Mouse (Mus musculus): ENCODE measurements around the gene Cyp8b1. TPM values are rescaled to one million over a fixed set of nuclear protein-coding genes. Genes with fewer than 3 reads are reported as not detected.

Cyp8b1 gene
- polyA plus RNA-seq, 1 experiment: 0.77 TPM

GRCm38 (mm10) chr9:121880840-121881239, 35.3 kb downstream of the Cyp8b1 start:
- H3K27ac ChIP-seq (ENCODE audit: control insufficient read depth, insufficient read depth, low read depth, low read length, poor library complexity): no peak overlapping the region
- TF ChIP-seq CTCF (IDR thresholded peaks at IDR 0.05; ENCODE audit: control insufficient read depth, insufficient read depth, low read length) (peak; percentile 88), POLR2A (IDR thresholded peaks at IDR 0.05; ENCODE audit: borderline replicate concordance, control insufficient read depth, low read depth, low read length) (no peak)
- 4% methylated on average over 14 of the region's 14 CpGs for WGBS
- H3K4me1 ChIP-seq (ENCODE audit: control insufficient read depth, insufficient read depth, low read length): peaks cover 3% of the 10 kb centered on the region; the same call in 1 of the 2 replicates
- H3K4me3 ChIP-seq (replicated peaks; ENCODE audit: control insufficient read depth, low read depth, low read length): no peak overlapping the region

DNA sequence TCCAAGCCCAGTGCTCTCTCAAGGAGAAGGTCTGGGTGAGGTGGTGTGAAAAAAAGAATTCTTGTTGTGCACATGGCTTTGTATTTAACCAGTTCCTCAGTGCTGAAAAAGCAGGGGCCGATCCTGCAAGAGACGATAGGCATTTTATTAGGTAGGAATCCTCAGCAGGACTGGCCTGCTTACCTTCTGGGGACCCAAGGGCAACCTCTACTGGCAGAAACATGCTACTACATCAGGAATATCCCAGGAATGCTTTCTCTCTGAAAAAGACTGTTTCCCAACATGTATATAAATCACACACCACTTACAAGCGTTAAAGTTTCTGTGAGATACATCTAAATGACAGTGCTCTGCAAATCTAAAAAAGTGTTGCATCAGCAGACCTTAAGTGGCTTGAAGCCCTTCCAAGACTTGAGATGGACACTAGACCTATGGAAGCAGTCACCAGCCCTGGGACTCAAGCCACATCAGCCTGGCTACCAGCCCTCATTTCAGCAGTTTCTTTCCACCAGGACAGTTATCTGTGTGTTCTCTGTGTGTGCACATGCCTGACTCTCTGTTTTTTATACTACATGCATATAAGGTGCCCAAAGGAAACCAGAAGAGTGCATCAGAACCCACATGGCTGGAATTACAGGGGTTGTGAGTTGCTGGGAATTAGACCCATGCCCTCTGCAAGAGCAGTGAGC, 38.9 kb downstream of the Cyp8b1 start:
- WGBS: 27% methylated on average over 3 of the region's 3 CpGs
- peaks cover 3% of the 10 kb centered on the region; the same call in 1 of the 2 replicates for H3K4me1 ChIP-seq (ENCODE audit: control insufficient read depth, insufficient read depth, low read length)
- TF ChIP-seq POLR2A (IDR thresholded peaks at IDR 0.05; ENCODE audit: borderline replicate concordance, control insufficient read depth, low read depth, low read length): no peak
- TF ChIP-seq CTCF (IDR thresholded peaks at IDR 0.05; ENCODE audit: control insufficient read depth, insufficient read depth, low read length): peak; percentile 60
- H3K27ac ChIP-seq (ENCODE audit: control insufficient read depth, insufficient read depth, low read depth, low read length, poor library complexity): no peak overlapping the region
- no peak overlapping the region for H3K4me3 ChIP-seq (replicated peaks; ENCODE audit: control insufficient read depth, low read depth, low read length)

- Histone ChIP-seq H3K4me1 (ENCODE audit: control insufficient read depth, insufficient read depth, low read length) (no peaks in the 10 kb centered on the region), H3K27ac (ENCODE audit: control insufficient read depth, insufficient read depth, low read depth, low read length, poor library complexity) (no peak overlapping the region), H3K4me3 (replicated peaks; ENCODE audit: control insufficient read depth, low read depth, low read length) (no peak overlapping the region)
- TF ChIP-seq POLR2A (IDR thresholded peaks at IDR 0.05; ENCODE audit: borderline replicate concordance, control insufficient read depth, low read depth, low read length) (no peak), CTCF (IDR thresholded peaks at IDR 0.05; ENCODE audit: control insufficient read depth, insufficient read depth, low read length) (no peak)
These were observed 42.5 kb downstream of the Cyp8b1 start for GRCm38 (mm10) chr9:121873578-121873977.

- 85% methylated on average over 2 of the region's 2 CpGs for WGBS
- H3K27ac ChIP-seq (ENCODE audit: control insufficient read depth, insufficient read depth, low read depth, low read length, poor library complexity): no peak overlapping the region
These were observed 43.9 kb downstream of the Cyp8b1 start for GRCm38 (mm10) chr9:121872062-121872683.

DNA sequence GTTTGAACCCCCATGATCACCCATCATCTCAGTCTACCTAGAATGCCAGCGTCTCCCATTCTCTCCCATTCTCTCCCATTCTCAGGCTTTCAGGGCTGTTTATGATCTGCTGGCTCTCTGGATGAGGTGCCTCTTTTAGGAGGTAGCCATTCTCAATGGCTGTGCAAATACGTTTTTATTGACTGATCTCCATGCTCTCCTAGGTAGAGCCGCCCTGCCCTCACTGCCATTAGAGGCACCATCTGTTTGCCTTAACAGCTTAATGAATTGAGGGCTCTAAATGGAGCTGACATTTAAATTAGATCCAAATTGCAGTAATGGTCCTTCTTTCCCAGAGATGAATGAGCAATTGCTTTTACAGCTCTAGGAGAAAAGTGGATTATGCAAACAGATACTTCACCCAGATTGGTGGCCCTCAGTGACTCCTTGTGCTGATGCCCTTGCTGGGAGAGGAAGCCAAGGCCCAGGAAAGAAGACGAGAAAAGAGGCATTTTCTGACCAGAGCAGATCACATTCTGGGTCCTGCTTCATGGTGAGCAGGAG, 46.1 kb downstream of the Cyp8b1 start:
- Histone ChIP-seq H3K27ac (ENCODE audit: control insufficient read depth, insufficient read depth, low read depth, low read length, poor library complexity) (no peak overlapping the region), H3K4me3 (replicated peaks; ENCODE audit: control insufficient read depth, low read depth, low read length) (no peak overlapping the region), H3K4me1 (ENCODE audit: control insufficient read depth, insufficient read depth, low read length) (no peaks in the 10 kb centered on the region)
- no peak for TF ChIP-seq CTCF (IDR thresholded peaks at IDR 0.05; ENCODE audit: control insufficient read depth, insufficient read depth, low read length)
- no peak for TF ChIP-seq POLR2A (IDR thresholded peaks at IDR 0.05; ENCODE audit: borderline replicate concordance, control insufficient read depth, low read depth, low read length)
- WGBS: 78% methylated on average over 4 of the region's 4 CpGs

More at GRCm38 (mm10) chr9:121872062-121872683, 43.9 kb downstream of the Cyp8b1 start:
- Histone ChIP-seq H3K4me1 (ENCODE audit: control insufficient read depth, insufficient read depth, low read length) (no peaks in the 10 kb centered on the region), H3K4me3 (replicated peaks; ENCODE audit: control insufficient read depth, low read depth, low read length) (no peak overlapping the region)
- no peak for TF ChIP-seq POLR2A (IDR thresholded peaks at IDR 0.05; ENCODE audit: borderline replicate concordance, control insufficient read depth, low read depth, low read length)
- TF ChIP-seq CTCF (IDR thresholded peaks at IDR 0.05; ENCODE audit: control insufficient read depth, insufficient read depth, low read length): no peak

DNA sequence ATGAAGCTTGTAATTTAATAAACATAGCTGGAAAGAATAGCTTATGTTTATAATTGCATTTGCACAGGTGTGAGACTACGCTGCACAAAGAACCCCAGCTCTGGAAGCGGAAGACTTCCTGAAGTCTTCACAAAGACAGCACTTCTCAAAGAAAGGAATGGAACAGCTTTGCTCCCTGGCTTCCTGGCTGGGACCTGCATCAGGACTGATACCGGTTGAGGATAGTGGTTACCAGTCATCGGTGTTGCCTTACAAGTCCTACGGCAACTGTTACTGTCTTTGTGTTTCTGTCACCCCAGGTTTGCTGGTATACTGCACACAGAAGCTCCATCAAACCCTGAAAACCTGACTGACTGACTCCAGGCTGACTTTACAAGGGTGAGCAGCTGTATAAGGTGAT, 46.7 kb downstream of the Cyp8b1 start:
- 91% methylated on average over 5 of the region's 5 CpGs for WGBS
- Histone ChIP-seq H3K27ac (ENCODE audit: control insufficient read depth, insufficient read depth, low read depth, low read length, poor library complexity) (no peak overlapping the region), H3K4me3 (replicated peaks; ENCODE audit: control insufficient read depth, low read depth, low read length) (no peak overlapping the region), H3K4me1 (ENCODE audit: control insufficient read depth, insufficient read depth, low read length) (no peaks in the 10 kb centered on the region)
- TF ChIP-seq CTCF (IDR thresholded peaks at IDR 0.05; ENCODE audit: control insufficient read depth, insufficient read depth, low read length) (no peak), POLR2A (IDR thresholded peaks at IDR 0.05; ENCODE audit: borderline replicate concordance, control insufficient read depth, low read depth, low read length) (no peak)

- Histone ChIP-seq H3K27ac (ENCODE audit: control insufficient read depth, insufficient read depth, low read depth, low read length, poor library complexity) (no peak overlapping the region), H3K4me3 (replicated peaks; ENCODE audit: control insufficient read depth, low read depth, low read length) (no peak overlapping the region), H3K4me1 (ENCODE audit: control insufficient read depth, insufficient read depth, low read length) (no peaks in the 10 kb centered on the region)
- TF ChIP-seq CTCF (IDR thresholded peaks at IDR 0.05; ENCODE audit: control insufficient read depth, insufficient read depth, low read length): no peak
- no peak for TF ChIP-seq POLR2A (IDR thresholded peaks at IDR 0.05; ENCODE audit: borderline replicate concordance, control insufficient read depth, low read depth, low read length)
- 85% methylated on average over 6 of the region's 6 CpGs for WGBS
These were observed 47.9 kb downstream of the Cyp8b1 start for GRCm38 (mm10) chr9:121868236-121868635.

GRCm38 (mm10) chr9:121867632-121868031, 48.5 kb downstream of the Cyp8b1 start:
- Histone ChIP-seq H3K4me3 (replicated peaks; ENCODE audit: control insufficient read depth, low read depth, low read length) (no peak overlapping the region), H3K4me1 (ENCODE audit: control insufficient read depth, insufficient read depth, low read length) (no peaks in the 10 kb centered on the region), H3K27ac (ENCODE audit: control insufficient read depth, insufficient read depth, low read depth, low read length, poor library complexity) (no peak overlapping the region)
- TF ChIP-seq CTCF (IDR thresholded peaks at IDR 0.05; ENCODE audit: control insufficient read depth, insufficient read depth, low read length) (no peak), POLR2A (IDR thresholded peaks at IDR 0.05; ENCODE audit: borderline replicate concordance, control insufficient read depth, low read depth, low read length) (no peak)
- WGBS: 93% methylated on average over 6 of the region's 6 CpGs
